Mouse (Mus musculus): ENCODE measurements at regions not wholly inside any gene's neighbourhood (a gene's known extent, or its start where the extent isn't known, plus 50 kb on each side); places are given as distances from the start of the nearest gene placed in this dataset.
A peak's percentile ranks its signal among the peaks of the same experiment; 100 is the strongest.

GRCm38 (mm10) chr4:106225184-106225862, 90.7 kb upstream of the Usp24 start:
- DNase-seq (ENCODE audit: extremely low spot score, low spot score) = peak; percentile 70

GRCm38 (mm10) chr4:106227428-106227827, 88.6 kb upstream of the Usp24 start:
- DNase-seq (ENCODE audit: extremely low spot score, low spot score) = no peak

DNA sequence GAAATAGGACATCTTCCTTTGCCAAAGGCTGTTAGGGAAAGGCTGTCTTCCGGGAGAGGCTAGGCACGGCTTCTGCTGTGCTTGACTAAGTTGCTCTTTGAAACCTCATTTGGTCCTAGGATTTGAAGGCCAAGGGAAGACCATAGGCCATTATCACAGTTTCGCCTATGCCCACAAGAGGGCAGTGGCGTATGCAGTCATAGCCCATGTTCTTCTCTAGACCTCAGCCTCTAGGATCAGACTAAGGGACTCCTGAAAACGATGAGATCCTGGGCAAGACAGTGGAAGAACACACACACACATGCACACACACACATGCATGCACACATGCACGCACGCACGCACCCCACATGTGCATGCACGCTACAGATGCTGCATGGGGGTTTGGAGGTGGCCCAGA, 87.5 kb upstream of the Usp24 start:
- peak; percentile 71 for DNase-seq (ENCODE audit: extremely low spot score, low spot score)

DNA sequence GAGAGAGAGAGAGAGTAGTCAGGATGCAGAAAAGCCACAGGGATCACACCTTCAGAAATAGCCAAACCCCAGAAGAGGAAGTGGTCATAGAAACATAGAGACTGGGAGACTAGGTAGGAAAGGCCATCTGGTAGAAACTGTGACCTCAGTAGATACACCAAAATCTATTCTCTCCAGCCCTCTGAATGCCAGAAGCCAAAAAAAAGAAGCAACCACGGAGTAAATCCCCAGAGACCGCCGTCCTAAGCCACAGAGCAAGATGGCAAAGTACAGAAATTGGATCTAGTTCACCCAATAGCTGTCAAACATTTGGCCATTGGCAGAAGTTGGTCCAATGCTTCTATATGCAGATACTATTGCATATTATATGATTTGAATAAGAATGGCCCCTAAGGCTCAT, 86.5 kb upstream of the Usp24 start:
- DNase-seq (ENCODE audit: extremely low spot score, low spot score) = no peak

GRCm38 (mm10) chr4:106232499-106232970, 83.5 kb upstream of the Usp24 start:
- DNase-seq (ENCODE audit: extremely low spot score, low spot score) = peak; percentile 37

DNA sequence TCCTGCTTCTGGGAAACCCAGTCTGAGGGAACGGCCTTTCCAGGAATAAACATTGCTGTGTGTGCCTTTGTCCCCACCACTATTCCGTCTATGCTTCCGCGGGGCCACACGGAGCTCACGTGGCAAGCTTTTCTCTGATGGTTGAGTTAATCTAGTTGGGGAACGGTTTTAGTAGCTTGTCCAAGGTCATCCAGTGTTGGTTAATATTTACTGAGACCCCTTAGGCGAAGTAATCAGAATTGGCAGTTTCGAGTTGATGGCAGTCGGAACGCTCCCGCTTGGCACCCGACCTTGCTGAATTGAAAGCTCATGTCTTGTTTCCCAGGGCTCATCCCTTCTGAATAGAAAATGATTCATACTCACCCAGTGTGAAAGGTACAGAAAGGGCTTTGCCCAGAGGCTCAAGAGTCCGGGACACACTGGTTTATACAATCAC, 71.6 kb upstream of the Usp24 start:
- no peak for DNase-seq (ENCODE audit: extremely low spot score, low spot score)

DNA sequence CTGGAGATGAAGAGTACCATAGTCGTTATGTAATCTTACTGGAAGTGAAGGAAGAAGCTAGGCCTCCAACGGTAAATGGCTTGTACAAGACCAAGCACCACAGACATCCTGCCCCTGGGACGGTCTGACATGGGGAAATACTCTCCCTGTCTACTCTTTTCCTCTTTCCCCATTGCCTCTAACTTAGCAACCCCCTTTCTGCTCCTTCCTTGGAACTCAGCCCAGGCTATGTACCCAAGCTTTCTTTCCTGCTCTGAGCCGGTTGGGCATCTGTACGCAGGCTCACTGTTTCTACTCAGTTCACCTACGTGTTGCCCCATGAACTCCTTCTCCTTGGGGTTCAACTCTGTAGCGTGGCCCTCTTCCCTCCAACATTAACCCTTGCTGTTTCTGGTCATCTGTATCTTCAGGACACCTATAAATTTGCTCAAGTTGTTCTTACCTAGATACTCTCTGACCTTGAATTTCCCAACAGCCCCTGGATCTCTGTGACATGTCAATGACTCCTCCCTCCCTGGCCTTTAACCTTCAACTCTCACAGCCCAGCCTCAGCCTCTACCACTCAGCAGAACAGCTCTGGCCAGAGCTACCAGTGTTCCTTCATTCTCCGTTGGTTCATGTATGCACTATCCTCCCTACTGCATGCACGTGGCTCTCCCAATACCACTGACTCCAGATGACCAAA, 71.0 kb upstream of the Usp24 start:
- DNase-seq (ENCODE audit: extremely low spot score, low spot score) = no peak

- DNase-seq (ENCODE audit: extremely low spot score, low spot score) = no peak
Observed at GRCm38 (mm10) chr4:106246695-106247094, 69.3 kb upstream of the Usp24 start.

DNA sequence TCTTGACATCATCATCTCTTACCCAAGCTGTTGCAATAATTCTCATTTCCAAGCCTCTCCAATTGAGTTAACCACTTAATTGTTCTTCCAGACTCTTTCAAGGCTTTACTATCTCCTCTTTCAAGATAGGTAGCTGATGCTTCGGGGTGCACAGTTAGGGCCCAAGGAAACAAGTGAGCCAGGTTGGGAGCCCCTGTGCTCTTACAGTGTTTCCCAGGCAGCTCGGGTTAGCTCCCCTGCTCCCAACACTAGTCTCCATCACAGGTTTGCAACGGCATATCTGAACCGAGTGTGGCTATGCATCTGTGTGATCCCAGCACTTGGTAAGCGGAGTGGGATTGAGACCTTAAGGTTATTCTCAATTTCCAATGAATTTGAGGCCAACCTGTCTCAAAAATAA, 68.6 kb upstream of the Usp24 start:
- no peak for DNase-seq (ENCODE audit: extremely low spot score, low spot score)

DNA sequence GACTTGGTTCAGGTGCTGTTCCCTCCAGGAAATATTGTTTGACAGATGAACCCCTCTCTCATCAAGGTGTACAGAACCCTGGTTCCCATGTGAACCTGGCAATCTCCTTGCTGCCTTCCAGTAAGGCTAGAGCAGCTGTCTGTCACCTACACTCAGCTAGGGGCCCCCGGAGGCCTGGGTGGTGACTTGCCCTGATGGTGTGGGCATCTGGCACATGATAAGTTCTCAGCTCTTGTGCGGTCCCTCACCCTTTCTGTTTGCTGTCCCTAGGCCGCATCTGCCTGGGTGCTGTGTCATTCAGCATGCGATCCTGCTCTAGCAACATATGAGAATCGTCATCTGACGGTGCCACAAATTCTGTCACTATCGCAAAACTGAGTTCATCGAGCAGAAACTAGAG, 67.7 kb upstream of the Usp24 start:
- no peak for DNase-seq (ENCODE audit: extremely low spot score, low spot score)

DNA sequence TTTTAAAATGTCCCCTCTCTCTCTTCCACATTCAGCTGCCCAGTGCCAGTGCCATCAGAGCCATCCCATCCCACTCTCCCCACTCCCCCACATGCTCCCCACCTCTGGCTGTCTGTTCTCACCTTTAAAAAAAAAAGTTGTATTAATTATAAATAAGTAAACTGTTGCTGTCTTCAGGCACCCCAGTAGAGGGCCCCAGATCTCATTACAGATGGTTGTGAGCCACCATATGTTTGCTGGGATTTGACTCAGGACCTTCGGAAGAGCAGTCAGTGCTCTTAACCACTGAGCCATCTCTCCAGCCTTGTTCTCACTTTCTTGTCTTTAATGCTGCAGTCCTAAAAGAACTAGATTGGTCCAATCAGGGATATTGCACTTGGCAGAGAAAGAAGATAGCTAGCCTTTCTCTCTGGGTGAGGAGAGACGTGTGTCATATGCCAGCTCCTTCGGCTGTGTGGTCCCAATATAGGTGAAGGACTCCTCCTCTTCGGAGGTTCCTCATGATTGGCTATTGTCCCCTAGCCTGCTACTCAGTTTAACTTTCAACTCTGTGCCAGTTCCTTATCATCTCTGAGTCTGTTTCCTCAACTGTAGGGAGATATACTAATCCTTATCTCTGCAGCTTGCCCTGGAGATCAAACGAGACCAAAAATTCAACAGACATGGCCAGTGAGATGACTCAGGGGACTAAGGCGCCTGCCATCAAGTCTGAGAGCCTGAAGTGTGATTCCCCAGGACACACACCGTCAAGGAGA, 66.8 kb upstream of the Usp24 start:
- no peak for DNase-seq (ENCODE audit: extremely low spot score, low spot score)

DNA sequence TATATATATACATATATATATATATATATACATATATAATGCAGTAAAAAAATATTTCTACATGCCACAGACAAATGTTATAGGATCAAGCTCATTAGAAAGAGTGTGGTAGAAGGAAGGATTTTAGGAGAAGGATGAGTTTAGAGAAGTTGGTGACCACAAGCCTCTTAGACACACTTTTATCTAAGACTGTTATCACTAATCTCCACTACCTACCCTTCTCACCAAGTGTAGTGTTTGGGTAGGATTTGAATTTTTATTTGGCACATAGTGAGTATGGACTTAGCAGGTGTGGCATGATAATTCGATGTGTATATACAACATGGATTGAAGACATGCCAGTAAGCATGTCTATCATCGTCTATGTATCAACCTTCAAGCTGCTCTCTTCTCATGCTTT, 66.0 kb upstream of the Usp24 start:
- DNase-seq (ENCODE audit: extremely low spot score, low spot score) = no peak

GRCm38 (mm10) chr4:106251430-106251829, 64.6 kb upstream of the Usp24 start:
- DNase-seq (ENCODE audit: extremely low spot score, low spot score) = no peak

DNA sequence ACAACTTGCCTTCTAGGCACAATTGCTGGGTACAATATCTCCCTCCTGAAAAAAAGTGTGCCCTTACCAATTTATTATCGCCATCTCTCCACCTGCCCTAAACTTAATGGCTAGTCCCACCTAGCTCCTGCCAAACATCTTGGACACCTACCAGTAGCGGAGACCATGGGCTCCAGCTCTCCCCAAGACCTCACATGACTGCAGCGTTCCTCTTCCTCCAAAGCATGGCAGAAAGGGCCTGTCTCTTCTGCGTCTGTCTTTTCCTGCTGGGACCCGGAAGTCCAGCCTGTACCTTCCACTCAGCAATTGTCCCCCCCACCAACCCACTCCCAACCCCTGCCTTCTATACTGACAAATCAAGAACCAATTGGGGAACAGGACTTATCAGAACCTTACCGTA, 63.1 kb upstream of the Usp24 start:
- DNase-seq (ENCODE audit: extremely low spot score, low spot score) = no peak

- no peak for DNase-seq (ENCODE audit: extremely low spot score, low spot score)
Observed at GRCm38 (mm10) chr4:106254761-106255475, 61.1 kb upstream of the Usp24 start.

DNA sequence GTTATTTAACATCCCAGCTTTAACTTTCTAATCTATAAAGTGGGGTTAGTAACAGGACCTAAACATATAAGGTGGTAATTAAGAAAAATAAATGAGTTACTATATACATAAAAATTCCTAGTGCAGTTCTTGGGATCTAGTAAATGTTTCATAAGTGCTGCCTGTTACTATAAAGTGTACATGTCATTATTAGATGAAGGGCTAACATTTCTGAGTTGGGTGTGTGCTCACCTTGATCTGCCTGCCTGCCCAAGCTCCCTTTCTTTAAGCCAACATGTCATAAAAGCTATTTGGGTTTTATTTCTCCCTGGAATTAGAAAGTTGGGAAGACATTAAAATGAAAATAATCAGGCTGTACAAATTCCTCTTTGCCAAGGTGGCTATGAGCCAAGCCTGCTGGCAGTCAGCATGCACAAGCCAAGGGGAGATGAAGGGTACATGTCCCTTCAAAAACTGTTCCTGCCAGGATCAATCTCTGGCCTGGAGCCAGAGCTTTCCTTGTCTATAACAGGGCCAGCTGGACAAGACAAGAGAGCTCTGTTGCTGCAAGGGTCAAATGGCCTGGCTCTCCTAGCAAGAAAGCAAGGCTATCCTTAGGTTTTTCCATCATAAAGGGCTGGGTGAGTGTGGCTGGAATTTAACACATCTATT, 59.9 kb upstream of the Usp24 start:
- no peak for DNase-seq (ENCODE audit: extremely low spot score, low spot score)

DNA sequence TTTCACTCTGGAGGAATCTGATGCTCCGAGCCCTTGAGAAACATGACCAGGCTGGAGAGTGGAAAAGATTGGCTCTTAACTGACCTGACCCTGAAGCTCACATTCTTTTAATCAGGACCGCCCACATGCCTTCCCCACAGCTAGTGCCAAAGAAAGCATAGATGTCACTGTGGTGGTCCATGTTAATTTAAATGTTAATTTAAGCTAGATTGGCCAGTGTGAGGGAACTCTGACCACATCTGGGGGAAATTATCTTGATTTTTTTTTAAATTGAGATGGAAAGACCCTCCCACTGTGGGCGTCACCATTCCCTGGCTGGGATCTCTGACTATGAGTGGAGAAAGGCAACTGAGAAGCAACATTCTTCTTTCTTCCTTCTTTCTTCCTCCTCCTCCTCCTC, 54.6 kb upstream of the Usp24 start:
- DNase-seq (ENCODE audit: extremely low spot score, low spot score) = no peak

DNA sequence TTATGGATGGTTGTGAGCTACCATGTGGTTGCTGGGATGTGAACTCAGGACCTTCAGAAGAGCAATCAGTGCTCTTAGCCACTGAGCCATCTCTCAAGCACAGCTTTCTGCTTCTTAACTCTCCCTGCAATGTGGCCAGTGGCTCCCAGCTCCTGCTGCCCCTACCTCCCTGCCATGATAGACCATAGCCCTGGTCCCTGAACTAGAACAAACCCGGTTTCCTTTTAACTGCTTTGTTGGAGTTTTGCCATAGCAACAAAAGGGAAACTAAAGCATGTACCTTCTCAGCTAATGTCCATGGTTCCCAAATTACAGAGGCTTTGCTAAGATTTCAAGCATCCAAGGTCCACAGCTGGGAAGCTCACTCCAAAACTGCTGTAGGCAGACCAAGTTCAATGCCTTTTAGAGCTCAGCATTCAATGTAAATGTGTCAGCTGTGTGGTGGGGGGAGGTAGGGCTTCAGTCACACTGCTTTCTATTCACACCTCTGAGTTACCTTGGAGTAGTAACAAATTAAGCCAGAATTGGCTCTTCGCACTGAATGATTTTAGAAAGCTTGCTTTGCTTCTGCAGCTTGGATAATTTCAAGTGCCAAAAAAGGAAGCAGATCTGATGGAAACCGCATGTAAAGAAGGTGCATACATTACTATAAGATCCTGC, 54.0 kb upstream of the Usp24 start:
- DNase-seq (ENCODE audit: extremely low spot score, low spot score) = no peak

GRCm38 (mm10) chr4:106262751-106263725, 53.0 kb upstream of the Usp24 start:
- no peak for DNase-seq (ENCODE audit: extremely low spot score, low spot score)

Data from neural tube, embryonic 10.5 days (tissue).